Mouse (Mus musculus) heart, postnatal 0 days (tissue): ENCODE results near the gene Adat3. TPM values are rescaled to one million over a fixed set of nuclear protein-coding genes. Genes with fewer than 3 reads are reported as not detected.

Experiments
- ATAC-seq: fragments of 200-750 bp; cut with Nextera tagmentation; 2 replicates; pipeline ENCODE4 v1.8.0; 2017; ENCODE audit warnings: low read depth, moderate number of reproducible peaks, moderate library complexity; ENCODE audit not compliant: insufficient read depth
- DNase-seq: peaks from one replicate; pipeline ENCODE4 v3.0.0-alpha.2; 2016; ENCODE audit warnings: low spot score
- H3K27ac ChIP-seq: fragments of 300-500 bp; sonication (generic); 2 replicates; pipeline ENCODE4 v1.5.1; 2014; ENCODE audit warnings: low read depth, mild to moderate bottlenecking
- H3K27me3 ChIP-seq: fragments of 300-500 bp; sonication (generic); 2 replicates; pipeline ENCODE4 v1.6.1; 2014; ENCODE audit warnings: low read length, mixed read lengths; ENCODE audit not compliant: control insufficient read depth, insufficient read depth
- H3K36me3 ChIP-seq: fragments of 300-500 bp; sonication (generic); replicated peaks from 2 replicates; pipeline ENCODE4 v1.6.1; 2014; ENCODE audit warnings: low read length, mixed read lengths; ENCODE audit not compliant: control insufficient read depth, insufficient read depth
- H3K4me1 ChIP-seq: fragments of 300-500 bp; sonication (generic); 2 replicates; pipeline ENCODE4 v1.6.1; 2014; ENCODE audit warnings: antibody characterized with exemption; ENCODE audit not compliant: control insufficient read depth, insufficient read depth
- H3K4me2 ChIP-seq: fragments of 300-500 bp; sonication (generic); 2 replicates; pipeline ENCODE4 v1.6.1; 2014; ENCODE audit warnings: low read depth, mild to moderate bottlenecking, low read length, moderate library complexity
- H3K4me3 ChIP-seq: fragments of 300-500 bp; sonication (generic); 2 replicates; pipeline ENCODE4 v1.5.1; 2014; ENCODE audit warnings: low read depth, low read length
- H3K9ac ChIP-seq: fragments of 300-500 bp; sonication (generic); replicated peaks from 2 replicates; pipeline ENCODE4 v1.6.1; 2014; ENCODE audit warnings: low read depth, low read length, mixed read lengths
- H3K9me3 ChIP-seq: fragments of 300-500 bp; sonication (generic); replicated peaks from 2 replicates; pipeline ENCODE4 v1.6.1; 2016; ENCODE audit warnings: low read length; ENCODE audit not compliant: control insufficient read depth
- CTCF ChIP-seq: IDR thresholded peaks from 2 replicates; pipeline ENCODE4 v1.5.1; 2016; ENCODE audit warnings: antibody characterized with exemption, control low read depth, low read depth
- EP300 ChIP-seq: IDR thresholded peaks from 2 replicates; pipeline ENCODE4 v1.6.1; 2016; ENCODE audit warnings: antibody characterized with exemption, low read depth
- WGBS: fragments of 180-500 bp; shearing (Covaris S2); extraction: QIAGEN DNeasy Blood & Tissue Kit; methylation state at CpG from one replicate; pipeline ENCODE4 v1.1.7; 2014; 5-methylcytosine and 5-hydroxymethylcytosine counted together
- polyA plus RNA-seq: library from polyadenylated mRNA; unstranded; fragments of >200 nt; fragmentation: Nextera tagmentation; extraction: Ambion mirVana; gene quantifications from 2 replicates; pipeline ENCODE4 v1.2.1, GENCODE M21; 2015
- total RNA-seq: library from RNA; depleted of rRNA; stranded (reverse); fragments of >200 nt; gene quantifications from 2 replicates; pipeline ENCODE4 v1.2.3, GENCODE M21; 2014; ENCODE audit warnings: low replicate concordance

Adat3 gene
- total and polyA plus RNA-seq, 2 experiments from 2014 or later: 2.7 to 4.5 TPM

DNA sequence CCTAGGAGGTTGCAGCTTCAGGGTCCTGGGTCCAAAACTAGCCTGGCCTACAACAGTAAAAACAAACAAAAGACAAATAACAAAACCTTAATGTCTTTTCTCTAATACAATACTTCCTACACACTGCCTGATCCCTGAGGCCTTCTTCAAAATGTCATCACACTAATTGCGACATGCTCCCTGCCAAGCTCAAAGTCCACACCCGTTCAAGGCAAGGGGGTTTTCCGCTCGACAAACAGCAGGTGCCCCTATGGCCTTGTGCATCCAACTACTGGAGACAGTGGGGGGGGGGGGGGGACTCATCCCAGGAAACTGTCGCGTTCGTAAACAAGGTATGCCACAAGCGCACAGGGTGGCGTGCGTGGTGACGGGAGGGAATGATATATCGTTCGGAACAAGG is 42.1 kb upstream of the Adat3 start:
- H3K27me3 ChIP-seq: no peaks in the 10 kb centered on the region
- H3K4me2 ChIP-seq: peak overlapping the region; percentile 79
- H3K27ac ChIP-seq: peak overlapping the region; percentile 89
- no peak for TF ChIP-seq CTCF
- TF ChIP-seq EP300: no peak
- ATAC-seq (no peak), DNase-seq (no peak)
- peaks cover 14% of the 10 kb centered on the region; the same call in 1 of the 2 replicates for H3K4me1 ChIP-seq
- no peaks in the 10 kb centered on the region for H3K9me3 ChIP-seq
- 2% methylated on average over 13 of the region's 13 CpGs for WGBS
- peak overlapping the region; percentile 93 for H3K4me3 ChIP-seq
- H3K36me3 ChIP-seq: no peaks in the 10 kb centered on the region
- H3K9ac ChIP-seq: peak overlapping the region; percentile 94

DNA sequence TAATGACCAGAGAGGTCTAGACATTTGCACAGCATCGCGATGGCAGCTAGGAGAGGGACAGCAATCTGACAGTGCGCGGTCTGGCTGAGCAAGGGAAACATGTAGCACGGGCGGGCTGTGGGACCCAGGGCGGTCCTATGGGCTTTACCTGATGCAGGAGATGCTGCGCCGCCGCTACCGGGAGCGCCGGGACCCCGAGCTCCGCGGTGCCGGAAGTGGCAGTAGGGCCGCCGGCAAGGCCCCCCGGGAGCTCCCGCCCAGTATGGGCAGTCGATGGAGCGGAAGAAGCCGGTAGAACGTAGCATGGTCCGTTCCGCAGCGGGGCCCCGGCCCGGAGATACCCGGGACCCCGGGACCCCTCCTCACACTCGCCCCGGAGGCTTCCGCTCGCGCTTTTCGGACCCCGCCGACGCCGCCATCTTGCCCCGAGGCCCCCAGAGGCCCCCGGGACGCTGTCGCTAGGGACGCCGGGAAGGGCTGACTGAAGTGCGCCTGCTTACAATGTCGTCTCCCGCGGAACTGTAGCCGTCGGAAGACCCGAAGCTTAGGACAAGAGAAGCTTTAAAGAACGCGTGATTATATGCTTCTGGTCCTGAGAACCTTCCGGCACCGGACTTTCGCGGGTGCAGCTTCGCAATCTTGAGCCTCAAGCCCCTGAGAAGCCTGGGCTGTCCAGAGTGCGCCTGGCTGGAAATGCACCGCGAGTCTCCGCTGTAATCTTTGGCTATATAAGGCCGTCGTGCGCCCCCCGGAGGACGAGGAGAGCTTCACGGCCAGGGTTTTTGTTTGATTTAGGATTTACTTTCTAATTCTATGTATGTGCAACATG is 41.4 kb upstream of the Adat3 start, which contains the start of gene Rexo1:
Gene Rexo1, minus strand, starts transcription at position 445 of the 829 bp plus-strand sequence.
- Histone ChIP-seq H3K27ac (peak within 1 kb of the TSS; percentile 89), H3K9ac (peak within 1 kb of the TSS; percentile 94), H3K4me1 (peaks cover 14% of the 10 kb centered on the region; the same call in 1 of the 2 replicates), H3K4me3 (peak within 1 kb of the TSS; percentile 93), H3K4me2 (peak within 1 kb of the TSS; percentile 79), H3K36me3 (no peaks in the 10 kb centered on the region), H3K9me3 (no peaks in the 10 kb centered on the region), H3K27me3 (no peaks in the 10 kb centered on the region)
- DNase-seq (peak; percentile 93), ATAC-seq (peak; percentile 87)
- TF ChIP-seq EP300 (peak; percentile 91), CTCF (peak; percentile 77)
- WGBS: under 1% methylated on average over 72 of the region's 72 CpGs

DNA sequence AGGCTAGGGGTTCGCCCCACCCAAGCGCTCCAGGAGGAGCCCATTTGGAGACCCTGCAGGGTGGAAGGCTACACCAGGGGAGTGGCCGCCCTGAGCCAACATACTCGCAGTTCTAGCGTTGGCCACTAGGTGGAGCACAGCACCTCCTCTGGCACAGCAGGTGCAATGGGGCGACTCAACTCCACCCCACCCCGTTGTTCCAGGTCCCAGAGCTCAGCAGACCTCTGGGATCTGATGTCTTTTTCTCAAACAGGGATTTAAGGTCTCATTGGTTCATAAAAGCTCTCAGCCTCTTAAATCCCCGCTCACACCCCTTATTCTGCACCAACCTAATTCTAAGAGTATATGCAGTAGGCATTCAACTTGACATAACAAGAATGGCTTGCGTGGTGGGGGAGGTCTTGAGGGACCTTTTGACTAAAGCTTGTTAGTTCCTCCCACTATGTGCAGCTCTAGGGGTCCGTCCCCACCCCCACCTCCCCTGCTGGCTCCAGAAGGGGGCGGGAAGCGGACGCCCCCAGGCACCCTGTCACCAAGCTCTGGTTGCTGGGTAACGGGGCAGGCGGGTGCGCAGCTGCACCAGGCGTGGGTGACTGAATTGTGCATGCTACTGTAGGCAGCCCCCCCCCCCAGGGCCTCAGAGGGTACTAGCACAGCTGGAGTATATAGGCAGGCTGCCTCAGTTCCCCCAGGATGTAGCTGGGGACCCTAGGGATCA is 36.1 kb upstream of the Adat3 start:
- peaks cover 19% of the 10 kb centered on the region for H3K4me1 ChIP-seq
- no peaks in the 10 kb centered on the region for H3K9me3 ChIP-seq
- no peak overlapping the region for H3K27ac ChIP-seq
- H3K27me3 ChIP-seq: no peaks in the 10 kb centered on the region
- H3K4me3 ChIP-seq: no peak overlapping the region
- peak overlapping the region; percentile 20; the same call in 1 of the 2 replicates for H3K4me2 ChIP-seq
- TF ChIP-seq EP300: no peak
- TF ChIP-seq CTCF: peak; percentile 93
- ATAC-seq (no peak), DNase-seq (peak; percentile 53)
- 31% methylated on average over 17 of the region's 17 CpGs for WGBS
- H3K36me3 ChIP-seq: peaks cover 8% of the 10 kb centered on the region; the same call in 1 of the 2 replicates
- no peak overlapping the region for H3K9ac ChIP-seq

DNA sequence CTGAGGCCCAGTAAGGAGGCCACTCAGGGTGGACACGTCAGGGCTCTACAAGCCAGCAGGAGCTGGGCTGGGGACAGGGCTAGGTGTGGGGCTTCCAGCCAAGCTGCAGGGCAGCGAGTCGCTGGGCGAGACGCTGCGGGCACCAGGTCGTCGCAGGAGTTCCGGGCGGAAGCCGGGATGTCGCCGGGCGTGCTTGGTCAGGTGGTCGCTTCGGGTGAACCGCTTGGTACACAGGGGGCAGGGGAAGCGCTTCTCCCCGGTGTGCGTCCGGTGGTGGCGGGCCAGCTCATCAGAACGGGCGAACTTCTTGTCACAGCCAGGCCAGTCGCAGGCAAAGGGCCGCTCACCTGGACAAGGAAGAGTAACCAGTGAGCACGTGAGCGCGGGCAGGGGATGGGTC is 33.8 kb upstream of the Adat3 start:
- H3K4me3 ChIP-seq: no peak overlapping the region
- H3K27ac ChIP-seq: no peak overlapping the region
- DNase-seq (no peak), ATAC-seq (no peak)
- TF ChIP-seq CTCF: no peak
- no peak for TF ChIP-seq EP300
- H3K9ac ChIP-seq: no peak overlapping the region
- H3K27me3 ChIP-seq: no peaks in the 10 kb centered on the region
- H3K4me1 ChIP-seq: peaks cover 23% of the 10 kb centered on the region
- peaks cover 8% of the 10 kb centered on the region; the same call in 1 of the 2 replicates for H3K36me3 ChIP-seq
- H3K9me3 ChIP-seq: no peaks in the 10 kb centered on the region
- WGBS: 96% methylated on average over 26 of the region's 29 CpGs
- H3K4me2 ChIP-seq: no peak overlapping the region

DNA sequence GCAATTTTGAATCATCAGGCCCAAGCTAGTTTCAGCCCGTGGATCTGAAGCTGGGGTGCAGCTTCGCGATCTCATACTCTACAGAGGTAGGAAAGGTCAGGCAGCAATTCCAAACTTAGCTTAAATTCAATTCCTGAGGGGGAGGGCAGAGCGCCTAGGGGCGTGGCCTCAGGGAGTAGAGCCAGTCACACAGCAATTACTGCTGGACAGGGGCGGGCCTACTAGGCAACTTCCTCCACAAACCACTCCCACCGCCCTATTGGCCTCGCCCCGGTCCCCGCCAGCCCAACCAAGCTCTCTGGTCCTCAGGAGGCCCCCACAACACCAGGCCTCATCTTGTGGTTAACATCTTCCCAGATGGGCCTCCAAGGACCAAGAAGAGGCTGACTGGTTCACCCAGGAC is 33.0 kb upstream of the Adat3 start:
- peak overlapping the region; percentile 47; the same call in 1 of the 2 replicates for H3K4me2 ChIP-seq
- H3K27ac ChIP-seq: peak overlapping the region; percentile 7; the same call in 1 of the 2 replicates

More for the DNA sequence above, 33.0 kb upstream of the Adat3 start:
- WGBS: 42% methylated on average over 10 of the region's 10 CpGs
- TF ChIP-seq EP300 (no peak), CTCF (no peak)
- no peaks in the 10 kb centered on the region for H3K9me3 ChIP-seq
- H3K36me3 ChIP-seq: peaks cover 8% of the 10 kb centered on the region; the same call in 1 of the 2 replicates
- H3K4me3 ChIP-seq: no peak overlapping the region
- peaks cover 23% of the 10 kb centered on the region for H3K4me1 ChIP-seq
- peak; percentile 65 for ATAC-seq
- 0 out of 2 replicates have a peak overlapping the region, but pooled peaks have one; percentile 20 for H3K9ac ChIP-seq
- peak; percentile 69 for DNase-seq
- no peaks in the 10 kb centered on the region for H3K27me3 ChIP-seq
